Mouse (Mus musculus) heart, postnatal 36 days (tissue): ENCODE data around the gene Chst8. TPM values are rescaled to one million over a fixed set of nuclear protein-coding genes. Genes with fewer than 3 reads are reported as not detected.

Experiments used
- DNase-seq, 2 experiments: peaks; one replicate each; pipeline ENCODE4 v3.0.0; 2021 to 2022
- intact Hi-C: fragments of 180-260 bp; cut with DNase I; formaldehyde crosslinking; loops from one replicate; pipeline ENCODE4 v1.15.1; 2025
- total RNA-seq, 2 experiments: library from RNA; stranded (reverse); gene quantifications; 2 replicates each; pipeline ENCODE4 v1.2.3; 2021

The Chst8 gene
- total RNA-seq, 2 experiments from 2014 or later, result 0.24 TPM; not detected in 1

- DNase-seq, result no peak
- intact Hi-C loops, result no loop called here
Observed at GRCm38 (mm10) chr7:34644591-34644990, 167.9 kb downstream of the Chst8 start.

- no peak for DNase-seq
- intact Hi-C loops, result no loop called here
Observed at GRCm38 (mm10) chr7:34643329-34643728, 169.2 kb downstream of the Chst8 start.

GRCm38 (mm10) chr7:34641968-34642367 is 170.5 kb downstream of the Chst8 start:
- DNase-seq, result no peak
- intact Hi-C loops, result no loop called here

- intact Hi-C loops, result no loop called here
- DNase-seq, result no peak
Observed at GRCm38 (mm10) chr7:34639798-34640197, 172.7 kb downstream of the Chst8 start.

- intact Hi-C loops, result no loop called here
- DNase-seq, result no peak
Observed at GRCm38 (mm10) chr7:34636661-34637060, 175.8 kb downstream of the Chst8 start.

GRCm38 (mm10) chr7:34632966-34633742 is 179.4 kb downstream of the Chst8 start:
- intact Hi-C loops, result no loop called here
- no peak for DNase-seq

- intact Hi-C loops, result no loop called here
- peak; percentile 67 to 74 for DNase-seq
Observed at GRCm38 (mm10) chr7:34630211-34631085, 182.1 kb downstream of the Chst8 start.

GRCm38 (mm10) chr7:34629702-34630210 is 182.8 kb downstream of the Chst8 start:
- no peak for DNase-seq
- intact Hi-C loops, result no loop called here

Other genes with a start within 250 kb of the Chst8 start
- 1 to 10 TPM; 3.0 to 3.2 TPM for gene Kctd15, start 156.0 kb downstream of the Chst8 start, total RNA-seq
- 10 to 100 TPM; 24.1 to 25.9 TPM for gene Pepd, start 99.7 kb upstream of the Chst8 start, total RNA-seq
- 10 to 100 TPM; 21.5 to 24.6 TPM for gene Cebpg, start 243.9 kb upstream of the Chst8 start, total RNA-seq